Mouse (Mus musculus): ENCODE data around the gene Abl2.

DNA sequence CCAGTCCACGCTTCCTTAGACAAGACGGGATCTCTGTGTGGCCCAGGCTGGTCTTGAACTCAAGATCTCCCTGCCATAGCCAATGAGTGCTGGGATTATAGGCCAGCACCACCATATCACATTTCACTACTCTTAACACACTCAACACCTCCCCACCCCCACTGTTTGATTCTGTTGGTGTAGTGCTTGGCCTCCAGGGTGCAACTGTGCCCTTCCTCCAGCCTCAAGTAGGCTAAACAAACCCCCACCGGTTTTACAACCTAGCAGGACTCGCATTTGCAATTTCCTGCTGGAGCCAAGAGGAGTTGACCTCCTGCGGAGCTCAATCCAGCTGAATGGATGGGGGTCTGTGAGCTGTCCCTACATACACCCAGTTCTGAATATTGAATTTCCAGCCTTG, 110.0 kb downstream of the Abl2 start:
- TF ChIP-seq POLR2AphosphoS5 (IDR thresholded peaks at IDR 0.05; ENCODE audit: insufficient replicate concordance, low read depth, low read length) (no peak), CTCF (IDR thresholded peaks at IDR 0.05; ENCODE audit: low read depth, low read length) (no peak), GATA1 (IDR thresholded peaks at IDR 0.05; ENCODE audit: borderline replicate concordance, low read length) (no peak)

Measured in G1E (cell line).